17 mouse cellular contexts compared by ENCODE assay signal in the genomic region with DNA sequence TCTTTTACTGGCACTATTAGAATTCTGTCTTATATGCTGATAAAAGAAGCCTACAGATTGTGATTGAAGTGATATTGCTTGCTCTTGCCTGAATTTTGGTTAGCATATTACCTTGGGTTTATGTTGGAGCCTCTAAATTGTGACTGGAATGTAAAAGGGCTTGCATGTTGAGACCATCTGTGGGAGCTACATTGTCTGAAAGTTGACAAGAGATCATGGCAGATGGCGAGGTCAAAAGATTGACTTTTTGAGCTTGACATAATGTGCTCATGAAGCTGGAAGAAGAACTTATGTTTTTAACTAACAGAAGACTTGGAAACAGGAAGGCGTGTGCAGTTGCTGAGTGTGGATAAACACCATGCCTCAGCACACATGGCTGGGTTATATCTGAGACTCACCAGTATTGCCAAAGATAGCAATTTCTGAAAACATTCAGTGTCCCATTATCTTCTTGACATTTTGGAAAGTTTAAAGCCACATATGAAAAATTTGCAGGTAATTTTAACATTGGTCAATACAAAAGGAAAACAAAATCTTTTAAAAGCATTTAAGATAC. TPM values are rescaled to one million over a fixed set of nuclear protein-coding genes. Genes with fewer than 3 reads are reported as not detected.
A peak's percentile ranks its signal among the peaks of the same experiment; 100 is the strongest.
DNase-seq lines count a peak whose midpoint lies in the region; ATAC-seq and TF ChIP-seq lines count a peak whose summit lies in the region.
"Had no signal": no experiment of that assay in that cellular context is flagged by ENCODE, and none has a peak within 500 bp of the region (broad histone marks: within the 10 kb centered on the region; RNA-seq: fewer than 3 reads in every experiment).

No protein-coding gene starts in this region.

- ATAC-seq in hindbrain, embryonic 13.5 days (ENCODE audit: low FRiP score), result no peak
- peak; percentile 64 for ATAC-seq in hindbrain, postnatal 0 days
- peak; percentile 67; the same call in 1 of the 2 replicates for ATAC-seq in megakaryocyte-erythroid progenitor cell, adult 5-6 weeks (replicated peaks; ENCODE audit: low FRiP score, low TSS enrichment, poor library complexity, severe bottlenecking)
- no peak for ATAC-seq in inflammation-experienced regulatory T-cells, adult 6 months

- H3K4me2 ChIP-seq in hindbrain, embryonic 13.5 days, result no peak overlapping the region
- H3K4me2 ChIP-seq in hindbrain, postnatal 0 days (ENCODE audit: low read depth, low read length), result no peak overlapping the region
- H3K4me2 ChIP-seq: heart, embryonic 11.5 days; limb, embryonic 12.5 days; neural tube, embryonic 13.5 days had no signal

- H3K27me3 ChIP-seq in hindbrain, embryonic 10.5 days (ENCODE audit: insufficient read depth, poor library complexity, severe bottlenecking), result no peaks in the 10 kb centered on the region
- H3K27me3 ChIP-seq in hindbrain, embryonic 13.5 days, result no peaks in the 10 kb centered on the region
- H3K27me3 ChIP-seq in hindbrain, postnatal 0 days (ENCODE audit: insufficient read depth, low read length), result no peaks in the 10 kb centered on the region
- H3K27me3 ChIP-seq in limb, embryonic 10.5 days (ENCODE audit: low read depth, poor library complexity, severe bottlenecking), result no peaks in the 10 kb centered on the region
- H3K27me3 ChIP-seq: limb, embryonic 12.5 days; neural tube, embryonic 13.5 days had no signal

- TF ChIP-seq CTCF in hindbrain, postnatal 0 days (IDR thresholded peaks at IDR 0.05; ENCODE audit: low read depth), result no peak

- DNase-seq in hindbrain, embryonic 10.5 days (ENCODE audit: low spot score), result peak; percentile 27
- DNase-seq in embryo, embryonic 10.5 days (ENCODE audit: low spot score), result peak; percentile 64
- peak; percentile 76 for DNase-seq in hindbrain, postnatal 0 days (ENCODE audit: low spot score)
- DNase-seq in limb, embryonic 10.5 days (ENCODE audit: low spot score), result no peak
- DNase-seq in layer of hippocampus, postnatal 14 days (ENCODE audit: low spot score in 2 of 2), result no peak
- DNase-seq: cerebellum, adult 11-12 months; gastrocnemius, postnatal 25 days; heart, postnatal 36 days; kidney, adult 11 months; kidney, postnatal 36 days; lung, postnatal 10 days had no signal

- no peak overlapping the region for H3K9ac ChIP-seq in hindbrain, embryonic 13.5 days
- H3K9ac ChIP-seq in hindbrain, postnatal 0 days (replicated peaks; ENCODE audit: low read length), result no peak overlapping the region
- H3K9ac ChIP-seq: limb, embryonic 12.5 days; neural tube, embryonic 13.5 days had no signal

- no peaks in the 10 kb centered on the region for H3K9me3 ChIP-seq in hindbrain, embryonic 10.5 days
- no peaks in the 10 kb centered on the region for H3K9me3 ChIP-seq in hindbrain, embryonic 13.5 days
- H3K9me3 ChIP-seq in hindbrain, postnatal 0 days (ENCODE audit: low read length), result no peaks in the 10 kb centered on the region
- H3K9me3 ChIP-seq in limb, embryonic 10.5 days (replicated peaks), result no peaks in the 10 kb centered on the region
- H3K9me3 ChIP-seq: limb, embryonic 12.5 days; neural tube, embryonic 13.5 days had no signal

- H3K27ac ChIP-seq in hindbrain, embryonic 10.5 days, result no peak overlapping the region
- H3K27ac ChIP-seq in hindbrain, embryonic 13.5 days, result no peak overlapping the region
- H3K27ac ChIP-seq in hindbrain, postnatal 0 days, result no peak overlapping the region
- H3K27ac ChIP-seq in limb, embryonic 10.5 days, result no peak overlapping the region
- H3K27ac ChIP-seq: limb, embryonic 12.5 days; neural tube, embryonic 13.5 days had no signal

- WGBS in hindbrain, embryonic 10.5 days, result 49% methylated on average over 2 of the region's 2 CpGs
- 44% methylated on average over 2 of the region's 2 CpGs for WGBS in hindbrain, embryonic 13.5 days
- WGBS in hindbrain, postnatal 0 days, result 38% methylated on average over 2 of the region's 2 CpGs
- 77% methylated on average over 2 of the region's 2 CpGs for WGBS in limb, embryonic 10.5 days

- no peak overlapping the region for H3K4me3 ChIP-seq in hindbrain, embryonic 10.5 days
- no peak overlapping the region for H3K4me3 ChIP-seq in hindbrain, embryonic 13.5 days
- no peak overlapping the region for H3K4me3 ChIP-seq in hindbrain, postnatal 0 days (ENCODE audit: low read length)
- no peak overlapping the region for H3K4me3 ChIP-seq in limb, embryonic 10.5 days
- H3K4me3 ChIP-seq: limb, embryonic 12.5 days; neural tube, embryonic 13.5 days had no signal

- peaks cover 8% of the 10 kb centered on the region; the same call in 1 of the 2 replicates for H3K36me3 ChIP-seq in hindbrain, embryonic 10.5 days
- no peaks in the 10 kb centered on the region for H3K36me3 ChIP-seq in hindbrain, embryonic 13.5 days
- H3K36me3 ChIP-seq in hindbrain, postnatal 0 days (ENCODE audit: insufficient read depth, low read length), result no peaks in the 10 kb centered on the region
- peaks cover 11% of the 10 kb centered on the region for H3K36me3 ChIP-seq in limb, embryonic 10.5 days
- H3K36me3 ChIP-seq: neural tube, embryonic 13.5 days had no signal

- peaks cover 11% of the 10 kb centered on the region; the same call in 1 of the 2 replicates for H3K4me1 ChIP-seq in hindbrain, embryonic 10.5 days (replicated peaks)
- H3K4me1 ChIP-seq in hindbrain, embryonic 13.5 days (replicated peaks), result no peaks in the 10 kb centered on the region
- no peaks in the 10 kb centered on the region for H3K4me1 ChIP-seq in hindbrain, postnatal 0 days (ENCODE audit: insufficient read depth, low read length)
- H3K4me1 ChIP-seq in limb, embryonic 10.5 days, result no peaks in the 10 kb centered on the region
- H3K4me1 ChIP-seq: limb, embryonic 12.5 days; neural tube, embryonic 13.5 days had no signal

RNA-seq across cellular contexts. Expression of gene Tfdp2, which starts 23.1 kb away (rescaled TPM):
- 68.4 and 81.6 TPM in 2 replicates for polyA plus RNA-seq in hindbrain, embryonic 10.5 days (2016; fragmentation: Nextera tagmentation; extraction: Ambion mirVana)
- 30.8 and 33.3 TPM in 2 replicates for polyA plus RNA-seq in hindbrain, embryonic 13.5 days (2015; fragmentation: Nextera tagmentation; extraction: Ambion mirVana)
- 15.6 and 32.1 TPM in 2 replicates for total RNA-seq in hindbrain, postnatal 0 days (2014; rRNA removed)
- polyA plus RNA-seq in hindbrain, postnatal 0 days (2015; fragmentation: Nextera tagmentation; extraction: Ambion mirVana), result 19.6 and 21.1 TPM in 2 replicates
- total RNA-seq in megakaryocyte-erythroid progenitor cell, adult 5-6 weeks (2014; fragmentation: Nextera tagmentation), result 44.1 and 53.9 TPM in 2 replicates
- total RNA-seq in megakaryocyte-erythroid progenitor cell, adult 5-6 weeks (2017), result 67.6 and 88.7 TPM in 2 replicates
- polyA plus RNA-seq in limb, embryonic 10.5 days (2016; fragmentation: Nextera tagmentation; extraction: Ambion mirVana), result 58.5 and 61.6 TPM in 2 replicates
- 10 to 100 TPM in 1 of 3 experiments, 1 to 10 TPM in 2; 8.7 to 12.1 (median 9.5) TPM for polyA plus RNA-seq in inflammation-experienced regulatory T-cells, adult 6 months (2017; shearing (Covaris generic))
- total RNA-seq in layer of hippocampus, postnatal 14 days (2021), result 10 to 100 TPM; 28.5 to 28.7 TPM

Comparison
In these comparisons a context has a peak if more than half of its experiments do, and no peak if none do; other contexts are left out.
1. ATAC-seq: peak in hindbrain, postnatal 0 days (single experiment) and megakaryocyte-erythroid progenitor cell, adult 5-6 weeks (single experiment); none in hindbrain, embryonic 13.5 days (single experiment) and inflammation-experienced regulatory T-cells, adult 6 months (single experiment).
2. DNase-seq: peak in hindbrain, embryonic 10.5 days (single experiment), embryo, embryonic 10.5 days (single experiment) and hindbrain, postnatal 0 days (single experiment); none in limb, embryonic 10.5 days (single experiment) and layer of hippocampus, postnatal 14 days (0 of 2).